Mouse (Mus musculus) layer of hippocampus, postnatal 36 days (tissue): ENCODE measurements around the gene Gpr55. TPM values are rescaled to one million over a fixed set of nuclear protein-coding genes. Genes with fewer than 3 reads are reported as not detected.

Experiments
- DNase-seq, 2 experiments: peaks; one replicate each; pipeline ENCODE4 v3.0.0; 2022
- total RNA-seq, 2 experiments: library from RNA; stranded (reverse); gene quantifications; 2 replicates each; pipeline ENCODE4 v1.2.3; 2021

Gene Gpr55
- total RNA-seq, 2 experiments from 2014 or later = not detected

DNA sequence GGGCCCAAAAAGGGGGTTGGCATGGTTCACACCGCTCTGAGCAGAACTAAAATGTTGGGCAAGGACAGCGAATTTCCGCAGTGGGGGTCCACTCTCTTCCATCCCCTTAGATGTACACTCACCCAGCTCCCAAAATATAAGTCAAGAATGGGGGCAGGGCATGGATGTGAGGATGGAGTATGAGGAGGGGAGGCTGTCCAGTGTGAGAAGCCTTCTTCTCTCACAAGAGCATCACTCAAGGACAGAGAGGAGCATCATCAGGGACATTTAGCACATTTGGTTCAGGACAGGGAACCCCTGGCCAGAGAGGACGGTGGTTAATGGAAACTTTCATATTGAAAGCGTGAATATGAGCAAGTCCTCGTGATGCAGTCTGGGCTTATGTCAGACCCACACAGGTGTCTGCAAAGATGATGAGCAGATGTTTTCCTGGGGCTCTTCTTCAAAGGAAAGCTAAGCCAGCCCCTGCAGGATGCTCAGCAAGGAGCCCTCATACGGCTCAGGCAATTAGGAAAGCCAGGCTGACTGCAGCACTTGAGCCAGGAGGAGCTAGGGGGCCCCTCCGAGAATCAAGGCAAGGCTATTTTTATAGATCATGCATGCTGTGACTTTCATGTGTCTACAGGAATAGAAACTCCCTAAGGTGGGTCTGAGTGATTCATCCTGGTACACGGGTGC is 2.7 kb downstream of the Gpr55 start:
- DNase-seq = no peak

DNA sequence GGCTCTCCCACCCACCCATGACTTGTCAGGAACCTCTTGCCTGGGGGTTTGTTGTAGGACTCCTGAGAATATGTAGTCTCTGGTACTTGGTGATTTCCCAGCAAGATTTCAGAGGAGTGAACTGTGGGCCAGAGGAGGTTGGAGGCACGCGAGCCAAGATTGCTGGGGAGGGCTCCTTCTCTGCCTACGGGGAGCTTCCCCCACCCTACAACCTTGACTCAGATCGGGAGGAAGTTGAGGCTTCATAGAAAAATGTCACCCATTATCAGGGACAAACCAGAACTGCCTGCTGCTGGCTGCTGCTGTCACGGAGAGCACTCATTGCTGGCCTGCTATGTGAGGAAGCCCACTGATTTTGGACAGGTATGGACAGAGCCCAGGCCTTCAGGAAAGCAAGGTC is 3.5 kb downstream of the Gpr55 start:
- no peak for DNase-seq

DNA sequence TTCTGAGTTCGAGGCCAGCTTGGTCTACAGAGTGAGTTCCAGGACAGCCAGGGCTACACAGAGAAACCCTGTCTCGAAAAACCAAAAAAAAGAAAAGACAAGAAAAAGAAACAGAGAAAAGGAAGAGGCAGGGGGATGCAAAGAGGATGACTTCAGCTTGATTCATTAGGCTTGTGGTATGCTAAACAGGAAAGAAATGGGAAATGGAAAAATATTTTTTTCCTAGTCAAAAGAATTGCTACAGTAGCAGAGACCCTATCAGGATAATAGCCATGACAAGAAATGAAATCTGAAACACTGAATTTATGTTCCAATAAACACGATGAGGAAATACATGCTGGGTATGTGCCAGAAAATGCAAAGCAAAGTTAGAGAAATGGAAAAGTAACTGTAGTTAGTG is 5.7 kb downstream of the Gpr55 start:
- DNase-seq = no peak

DNA sequence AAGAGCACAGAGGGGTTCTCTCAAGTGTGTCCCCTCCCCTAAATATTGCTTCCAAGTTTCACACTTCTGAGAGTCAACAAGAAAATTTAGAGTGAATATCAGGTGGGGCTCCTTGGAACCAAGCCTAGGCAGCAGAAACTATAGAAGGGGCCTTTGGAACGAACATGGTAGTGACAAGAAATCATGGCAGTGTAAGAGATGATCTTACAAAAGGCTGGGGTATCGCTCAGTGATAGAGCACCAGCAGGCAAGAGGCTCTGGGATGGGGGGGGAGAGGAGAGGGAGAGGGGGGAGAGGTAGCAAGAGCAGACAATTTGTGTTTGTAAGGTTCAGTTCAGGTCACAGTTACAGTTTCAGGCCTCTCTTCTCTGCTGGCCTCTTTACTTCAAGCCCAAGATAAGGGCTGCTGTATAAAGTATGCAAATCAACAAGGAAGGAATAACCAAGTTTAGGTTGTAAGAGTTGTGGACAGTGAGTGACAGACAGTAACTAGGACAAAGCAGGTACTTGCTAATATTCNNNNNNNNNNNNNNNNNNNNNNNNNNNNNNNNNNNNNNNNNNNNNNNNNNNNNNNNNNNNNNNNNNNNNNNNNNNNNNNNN is 11.6 kb downstream of the Gpr55 start:
- no peak for DNase-seq

DNA sequence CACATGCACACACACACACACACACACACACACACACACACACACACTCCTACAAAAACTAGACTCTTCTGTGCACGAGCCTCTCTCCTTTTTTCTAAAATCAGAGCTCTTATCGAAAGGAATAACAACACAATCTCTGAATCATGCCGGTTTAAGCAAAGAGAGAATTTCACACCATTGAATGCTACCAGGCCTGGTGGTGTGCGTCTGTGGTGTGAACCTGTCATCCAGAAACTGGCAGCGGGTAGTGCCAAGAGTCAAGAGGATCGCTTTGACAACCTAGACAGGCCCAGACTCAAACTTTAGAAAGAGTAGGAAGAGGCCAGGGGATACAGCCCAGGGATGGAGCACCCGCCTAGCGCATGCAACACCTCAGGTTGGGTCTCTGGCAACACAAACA is 18.5 kb downstream of the Gpr55 start:
- DNase-seq = no peak

DNA sequence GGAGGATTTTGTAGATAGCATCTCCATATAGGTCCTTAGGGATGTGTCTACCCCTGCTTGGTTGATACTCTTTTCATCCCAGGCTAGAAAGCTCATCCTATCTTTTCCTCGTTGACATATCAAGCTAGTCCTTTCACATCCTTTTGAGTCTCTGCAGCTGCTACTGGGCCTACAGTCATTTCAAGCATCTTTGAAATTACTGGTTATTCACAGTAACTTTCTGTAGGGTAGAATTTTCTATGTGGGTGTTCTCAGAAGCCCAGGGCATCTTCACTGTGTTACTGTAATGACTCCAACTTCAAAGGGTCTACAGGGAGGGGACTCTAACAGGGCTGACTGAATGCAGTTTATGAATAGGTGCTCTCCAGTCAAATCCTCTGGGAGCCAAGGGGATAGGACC is 23.5 kb downstream of the Gpr55 start:
- no peak for DNase-seq

DNA sequence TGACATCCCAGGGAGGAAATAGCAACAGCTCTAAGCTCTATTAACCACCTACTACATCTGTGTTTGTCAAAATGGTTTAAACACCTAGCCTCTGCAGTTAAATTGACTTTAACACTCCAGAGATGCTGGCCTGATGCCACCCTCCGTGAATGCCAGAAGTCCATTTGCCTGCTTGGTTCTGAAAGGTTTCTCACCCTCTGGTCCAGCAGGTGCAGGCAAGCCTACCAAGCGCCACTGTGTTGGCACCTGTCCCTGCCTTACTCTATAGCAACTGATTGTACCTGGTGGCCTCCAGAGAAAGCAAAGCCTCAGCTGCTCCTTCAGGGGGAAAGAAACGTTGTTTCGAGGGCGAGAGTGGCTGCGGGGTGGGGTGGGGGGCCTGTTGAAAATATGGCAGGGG is 24.5 kb downstream of the Gpr55 start:
- DNase-seq = no peak

DNA sequence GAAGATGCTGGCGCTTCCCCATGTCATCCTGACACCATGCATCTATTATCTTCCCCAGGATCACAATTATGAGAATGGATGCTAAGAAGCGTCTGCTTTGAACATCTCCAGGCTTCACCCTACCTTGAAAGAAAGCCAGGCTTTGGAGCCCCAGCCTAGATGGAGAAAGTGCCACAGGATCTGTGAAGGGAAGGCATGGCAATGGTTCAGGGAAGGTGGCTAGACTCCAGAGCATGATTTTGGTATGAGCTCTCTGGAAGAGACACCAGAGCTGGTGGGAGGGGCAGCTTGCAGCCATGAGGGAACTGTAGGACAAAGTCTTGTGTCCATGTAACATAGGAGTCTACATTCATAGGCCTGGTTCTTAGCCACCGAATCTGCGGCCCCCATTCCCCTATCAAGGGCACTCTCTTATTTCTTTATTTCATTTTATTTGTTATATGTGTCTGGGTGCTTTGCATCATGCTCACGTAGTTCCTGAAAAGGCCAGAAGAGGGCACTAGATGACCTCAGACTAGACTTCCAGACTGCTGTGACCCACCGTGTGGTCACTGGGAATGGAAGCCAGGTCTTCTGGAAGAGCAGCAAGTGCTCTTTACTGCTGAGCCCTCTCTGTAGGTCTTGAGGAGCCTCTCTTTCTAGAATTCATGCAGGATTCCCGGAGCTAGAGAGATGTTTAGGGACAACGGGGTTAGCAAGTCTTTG is 25.5 kb downstream of the Gpr55 start:
- DNase-seq = no peak

DNA sequence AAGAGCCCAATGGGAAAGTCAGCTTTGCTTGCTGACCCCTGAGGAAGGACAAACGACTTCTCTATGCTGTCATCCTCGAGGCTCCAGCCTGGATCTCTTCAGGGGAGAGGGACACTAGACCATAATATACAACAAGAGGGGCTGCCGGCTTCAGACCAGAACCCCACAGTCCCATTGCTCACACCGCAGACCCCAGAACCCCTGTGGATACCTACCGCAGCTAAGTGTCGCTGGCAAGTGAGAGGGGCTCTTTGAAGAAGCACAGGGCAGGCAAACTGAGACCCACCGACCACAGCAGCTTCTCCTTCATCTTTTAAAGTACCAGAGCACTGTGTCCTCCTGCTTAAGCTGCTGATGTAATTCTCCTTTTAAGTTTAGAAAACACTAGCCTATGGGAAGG is 26.2 kb downstream of the Gpr55 start:
- no peak for DNase-seq

DNA sequence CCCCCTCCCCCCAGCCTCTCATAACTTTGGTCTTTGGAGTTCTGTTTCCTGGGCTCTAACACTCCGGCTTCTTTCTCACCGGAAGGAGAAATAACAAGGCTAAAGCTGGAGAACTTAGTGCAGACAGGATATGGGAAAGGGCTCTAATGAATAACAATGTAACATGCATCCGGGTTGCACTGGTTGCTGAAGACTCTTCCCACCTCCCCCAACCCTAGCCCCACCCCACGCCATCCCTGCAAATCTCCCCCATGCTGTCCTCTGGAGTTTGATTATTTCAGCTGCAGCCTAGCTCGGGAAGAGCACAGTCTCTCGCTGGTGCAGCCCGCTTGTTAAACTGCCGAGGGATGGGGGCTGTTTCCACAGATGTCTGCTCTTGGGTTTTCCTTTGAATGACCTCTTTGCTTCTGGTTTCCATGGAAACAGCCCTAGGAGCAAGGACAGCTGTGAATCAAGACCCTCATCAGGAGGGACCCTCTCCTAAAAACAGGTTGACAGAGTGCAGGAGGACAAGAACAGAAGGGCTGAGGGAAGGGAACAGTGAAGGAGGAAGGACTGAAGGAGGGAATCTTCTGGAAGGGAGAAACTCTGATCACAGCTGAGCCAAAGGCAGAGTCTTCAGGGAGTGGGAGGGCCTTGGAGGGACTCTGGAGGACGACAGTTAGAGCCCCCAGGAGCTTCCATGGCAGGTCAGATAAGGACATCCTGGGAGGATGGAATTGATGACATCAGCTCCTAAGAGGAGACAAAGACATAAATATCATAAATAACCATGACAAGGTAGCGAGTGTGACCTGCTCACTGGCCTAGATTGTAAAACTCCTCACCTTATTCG is 27.0 kb downstream of the Gpr55 start:
- DNase-seq = no peak

DNA sequence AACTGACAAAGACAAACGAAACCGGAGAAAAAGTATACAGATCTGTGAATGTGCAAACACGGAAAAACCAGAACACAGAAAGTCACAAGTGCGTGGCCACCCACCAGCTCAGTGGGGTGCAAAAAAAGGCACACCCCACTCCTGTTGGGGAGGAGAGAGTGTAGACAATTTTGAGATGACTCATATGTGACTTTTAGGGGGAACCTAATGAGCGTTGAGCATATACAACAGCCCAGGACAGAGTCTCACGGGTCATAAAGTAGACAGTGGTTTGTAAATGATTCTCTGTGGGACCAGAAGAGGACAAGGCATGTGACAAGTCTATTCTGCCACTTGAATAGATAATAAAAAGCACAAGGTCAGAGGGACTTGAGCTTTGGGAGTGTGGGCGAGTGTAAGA is 27.6 kb downstream of the Gpr55 start:
- DNase-seq = no peak

DNA sequence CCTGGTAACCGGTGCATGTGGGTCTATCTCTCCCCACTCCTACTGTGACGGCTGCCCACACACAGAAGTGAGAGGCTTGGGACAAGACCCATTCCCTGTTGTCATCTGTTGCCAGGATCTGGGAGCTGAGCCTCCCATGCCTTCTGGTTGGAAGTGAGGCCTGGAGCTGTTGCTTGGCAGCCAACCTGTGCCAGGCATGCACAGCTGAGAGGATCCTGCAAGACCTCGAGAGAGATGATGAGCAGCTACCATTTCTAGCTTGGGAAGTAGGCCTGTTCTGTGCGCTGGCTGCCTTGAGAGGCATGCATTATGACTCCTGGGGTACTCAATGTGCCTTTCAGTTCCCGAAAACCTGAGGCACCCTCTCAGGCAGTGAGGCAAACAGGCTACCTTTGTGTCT is 29.6 kb downstream of the Gpr55 start:
- DNase-seq = peak in 1 of 2 experiments; percentile 49

DNA sequence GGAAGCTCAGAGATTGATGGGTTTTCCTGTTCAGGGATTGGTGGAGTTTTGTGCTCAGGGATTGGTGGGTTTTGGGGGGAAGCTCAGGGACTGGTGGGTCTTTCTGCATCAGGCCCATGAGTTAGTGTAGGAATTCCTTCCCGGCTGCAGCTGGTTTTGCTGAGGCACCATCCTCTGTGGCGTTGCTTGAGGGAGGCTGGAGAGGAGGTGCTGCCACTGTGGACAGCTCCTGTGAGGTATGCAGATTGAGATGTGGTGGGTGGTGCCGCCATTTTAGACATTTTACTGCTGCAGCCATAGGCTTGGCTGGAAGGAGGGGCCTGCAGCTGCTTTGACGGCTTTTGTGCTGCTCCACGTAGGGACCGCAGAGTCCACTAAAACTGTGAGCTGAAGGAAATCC is 31.4 kb downstream of the Gpr55 start:
- no peak for DNase-seq

DNA sequence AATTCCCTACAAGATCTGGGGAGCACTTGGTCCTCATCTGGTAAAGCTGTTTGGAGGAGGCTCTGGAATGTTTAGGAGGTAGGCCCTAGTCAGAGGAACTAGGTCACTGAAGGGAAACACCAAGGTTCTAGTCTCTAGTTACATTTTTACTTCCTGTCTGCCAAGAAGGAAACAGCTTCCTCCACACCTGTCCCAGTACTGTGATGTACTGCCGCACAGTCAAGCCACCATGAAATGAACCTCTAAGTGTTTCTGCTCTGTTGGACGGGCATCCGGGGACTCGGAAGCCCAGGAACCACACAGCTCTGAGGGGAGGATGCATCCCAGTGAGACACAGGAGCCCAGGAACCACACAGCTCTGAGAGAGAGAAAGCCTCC is 32.1 kb downstream of the Gpr55 start:
- no peak for DNase-seq

DNA sequence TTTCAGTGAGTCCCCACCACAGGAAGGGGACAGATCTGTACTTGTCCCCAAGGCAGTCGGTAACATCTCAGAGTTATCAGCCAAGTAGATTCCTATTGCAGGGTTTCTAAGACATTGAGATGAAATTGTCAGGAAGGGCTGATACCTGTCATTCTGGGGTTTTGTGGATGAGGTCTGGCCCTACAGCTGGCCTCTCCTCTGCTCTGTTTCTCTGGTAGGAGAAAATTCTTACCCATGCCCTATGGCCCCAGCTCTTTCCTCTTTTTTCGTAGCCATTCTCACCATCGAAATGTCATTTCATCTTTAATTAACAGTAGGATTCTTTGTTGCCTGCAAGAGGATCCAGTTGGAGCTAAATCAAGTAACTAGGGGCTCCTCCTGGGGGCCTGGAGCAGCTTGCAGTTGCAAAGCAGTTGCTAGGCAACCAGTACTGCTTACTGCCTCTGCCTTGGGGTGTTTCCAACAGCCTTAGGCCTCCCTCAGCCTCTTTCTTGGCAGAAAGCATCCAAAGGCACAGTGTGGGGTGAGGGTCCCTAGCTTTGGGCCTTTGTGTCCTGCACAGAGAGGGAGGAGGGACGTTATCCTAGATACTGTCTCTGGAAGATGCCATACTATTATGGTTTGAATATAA is 32.6 kb downstream of the Gpr55 start, which contains the start of gene 4933407L21Rik:
Gene 4933407L21Rik, plus strand, starts transcription at position 427 of the 631 bp plus-strand sequence.
- peak; percentile 73 to 78 for DNase-seq

DNA sequence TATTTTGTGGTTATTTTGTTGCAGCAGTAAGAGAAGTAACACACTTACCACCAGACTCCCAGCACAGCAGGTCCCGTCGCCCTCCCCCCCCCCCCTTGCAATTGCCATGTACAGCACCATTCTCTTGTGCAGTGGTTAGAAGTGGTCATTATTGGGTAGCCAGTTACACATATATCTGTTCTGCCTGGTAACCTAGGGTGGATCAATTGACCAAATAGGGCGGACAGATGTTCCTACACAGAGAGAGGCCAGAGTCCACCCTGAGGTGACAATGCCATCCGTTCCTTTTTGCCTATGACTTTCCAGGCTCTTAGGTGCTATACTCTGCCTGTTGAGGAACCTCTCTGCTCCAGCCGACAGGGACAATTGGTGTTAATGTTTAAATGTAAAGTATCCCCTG is 35.6 kb downstream of the Gpr55 start:
- no peak for DNase-seq

DNA sequence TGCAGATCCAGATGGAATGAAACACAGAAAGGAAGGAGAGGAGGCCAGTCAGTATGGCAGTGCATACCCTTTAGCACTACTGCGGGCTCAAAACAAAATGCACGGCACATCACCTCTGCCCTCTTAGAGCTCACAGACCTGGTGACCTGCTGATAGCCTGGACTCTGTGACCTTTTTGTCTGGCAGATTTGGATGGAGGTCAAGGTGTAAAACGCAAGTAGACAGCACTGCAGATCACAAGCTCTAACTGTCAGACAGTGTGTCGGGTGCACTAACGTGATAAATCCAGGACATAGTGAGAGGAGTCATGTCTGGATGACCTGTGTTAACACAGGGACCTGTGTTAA is 38.0 kb downstream of the Gpr55 start:
- DNase-seq = no peak

DNA sequence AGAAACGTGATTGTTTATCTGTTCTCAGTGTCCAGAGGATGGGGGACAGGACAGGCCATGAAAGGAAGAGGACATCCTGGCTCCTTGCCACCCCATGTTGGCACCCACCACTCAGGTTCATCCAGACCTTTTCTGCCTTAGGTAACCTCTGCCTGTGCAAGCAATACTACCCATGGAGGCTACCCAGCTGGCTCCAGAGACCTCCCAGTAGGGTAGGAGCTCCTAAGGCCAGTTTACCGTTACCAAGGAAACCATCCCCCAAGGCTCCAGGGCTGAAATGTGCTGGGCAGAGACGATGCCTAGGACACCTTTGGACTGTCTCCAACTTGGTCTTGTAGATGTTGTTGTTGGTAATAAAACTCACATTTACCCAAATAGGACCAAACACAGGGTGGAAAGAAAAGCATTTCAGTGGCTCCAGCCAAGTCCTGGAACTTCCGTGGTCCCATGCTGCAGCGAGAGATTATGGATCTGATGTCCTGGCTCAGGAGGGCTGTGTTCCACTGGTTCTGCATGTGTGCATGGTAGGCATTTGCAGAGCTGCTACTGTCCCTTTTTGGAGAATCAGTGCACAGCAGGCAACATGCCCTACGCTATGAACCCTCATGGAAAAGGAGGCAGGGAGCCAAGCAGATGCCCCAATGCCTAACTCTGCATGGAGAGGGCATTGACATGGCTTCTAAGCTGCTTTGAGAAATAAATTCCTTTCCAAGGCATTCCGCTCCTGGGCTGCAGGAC is 38.5 kb downstream of the Gpr55 start:
- no peak for DNase-seq

DNA sequence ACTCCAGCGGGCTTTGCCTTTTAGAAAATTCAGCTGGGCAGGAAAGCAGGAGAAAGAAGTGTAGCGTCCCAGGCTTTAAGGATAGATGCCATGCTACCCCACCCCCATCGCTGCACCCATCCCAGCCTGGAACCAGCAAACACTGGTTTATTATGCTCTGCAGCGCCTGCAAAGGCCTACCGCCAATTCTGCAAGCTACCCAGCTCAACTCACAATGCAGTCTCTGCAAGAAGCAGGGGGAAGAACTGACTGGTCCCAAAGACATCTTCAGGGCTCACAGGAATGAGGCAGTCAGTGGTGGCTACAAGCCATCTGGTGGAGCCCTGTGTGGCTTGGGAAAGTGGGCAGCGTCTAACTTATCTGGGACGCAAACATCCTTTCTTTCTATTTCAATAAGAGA is 39.1 kb downstream of the Gpr55 start:
- peak; percentile 42 to 61 for DNase-seq

DNA sequence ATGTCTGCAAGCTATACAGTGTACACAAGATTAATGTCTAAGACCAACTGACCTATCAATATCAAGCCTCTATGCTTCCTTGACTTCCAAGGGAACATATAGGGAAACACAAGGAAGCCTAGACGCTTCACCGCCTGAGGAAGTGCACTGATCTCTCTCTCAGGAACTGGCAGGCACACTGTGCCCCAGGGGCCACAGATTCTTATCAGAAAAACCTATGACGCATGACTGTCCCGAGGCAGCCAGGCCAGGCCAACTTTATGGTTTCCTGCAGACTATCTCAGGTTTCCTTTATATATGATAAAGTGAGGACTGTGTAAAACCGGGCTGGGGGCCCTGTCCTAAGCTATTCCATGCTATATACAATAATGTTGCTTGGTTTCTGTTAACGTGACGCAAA is 41.2 kb downstream of the Gpr55 start:
- no peak for DNase-seq

DNA sequence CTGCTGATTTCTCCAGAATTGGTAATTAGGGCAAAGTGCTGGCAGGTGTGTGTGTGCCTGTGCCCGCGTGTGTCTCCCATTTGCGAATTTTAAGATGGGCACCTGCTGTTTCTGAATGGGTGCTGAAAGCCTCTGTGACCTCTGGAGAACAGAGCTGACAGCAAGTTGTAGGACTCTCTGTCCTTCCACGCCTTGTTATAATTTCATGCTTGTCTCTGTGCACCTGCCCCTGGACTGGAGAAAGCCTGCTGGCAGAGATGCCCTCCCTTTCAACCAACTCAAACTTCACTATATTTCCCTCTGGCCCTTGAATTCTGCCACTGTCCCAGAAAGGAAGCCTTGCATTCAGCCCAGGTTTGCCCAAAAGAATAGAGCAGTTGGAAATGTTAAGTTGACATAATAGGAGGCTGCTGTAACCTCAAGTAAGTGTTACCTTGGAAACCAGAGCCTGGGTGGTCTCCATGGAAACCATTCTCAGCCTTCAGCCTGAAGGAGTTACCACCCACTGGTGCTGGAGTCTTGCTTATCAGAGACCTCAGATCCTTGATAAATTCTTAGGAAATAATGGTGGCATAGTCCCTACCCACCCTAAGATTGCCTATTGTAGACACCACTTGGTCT is 43.9 kb downstream of the Gpr55 start:
- DNase-seq = no peak

DNA sequence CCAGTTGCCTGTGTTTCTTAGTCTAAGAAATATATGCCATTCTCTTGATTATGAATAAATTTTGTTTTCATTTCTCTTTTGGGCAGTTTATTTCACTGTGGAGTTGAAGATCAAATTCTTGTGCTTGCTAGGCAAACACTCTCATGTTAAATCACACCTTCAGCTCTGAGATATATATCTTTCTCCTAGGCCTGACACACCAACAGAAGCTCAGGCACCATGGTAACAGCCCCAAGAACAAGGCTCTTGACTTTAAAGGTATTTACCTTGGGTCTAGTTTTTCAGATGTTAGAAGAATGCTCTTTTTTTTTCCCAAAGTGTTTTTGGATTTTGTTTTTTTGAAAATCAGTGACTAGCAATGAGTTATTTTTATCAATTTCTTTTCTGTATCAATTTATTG is 44.9 kb downstream of the Gpr55 start:
- DNase-seq = no peak
